Mouse (Mus musculus) adrenal gland, postnatal 4 days (tissue): ENCODE results near the gene Ppp1r32. TPM values are rescaled to one million over a fixed set of nuclear protein-coding genes. Genes with fewer than 3 reads are reported as not detected.

Experiments used
- DNase-seq, 2 experiments: peaks; one replicate each; pipeline ENCODE4 v3.0.0; 2021 to 2022; ENCODE audit warnings: low spot score in 2 of 2, mixed read lengths in 2 of 2
- total RNA-seq, 2 experiments: library from RNA; stranded (reverse); gene quantifications; 2 replicates each; pipeline ENCODE4 v1.2.3; 2021

Ppp1r32 gene
- total RNA-seq, 2 experiments from 2014 or later: 0.87 to 1.9 TPM

GRCm38 (mm10) chr19:10426312-10426711, 56.4 kb downstream of the Ppp1r32 start:
- no peak for DNase-seq

GRCm38 (mm10) chr19:10425484-10426270, 57.1 kb downstream of the Ppp1r32 start:
- DNase-seq: no peak

GRCm38 (mm10) chr19:10424751-10425150, 58.0 kb downstream of the Ppp1r32 start:
- DNase-seq: no peak

Other genes with a start within 250 kb of the Ppp1r32 start
- 1 to 10 TPM; 6.2 to 9.1 TPM for gene Myrf, start 242.2 kb downstream of the Ppp1r32 start, total RNA-seq
- gene Dagla, start 178.1 kb downstream of the Ppp1r32 start, total RNA-seq: 1 to 10 TPM; 5.2 to 6.4 TPM
- gene Syt7, start 93.8 kb downstream of the Ppp1r32 start, total RNA-seq: 10 to 100 TPM; 46.1 to 47.4 TPM
- gene Lrrc10b, start 25.5 kb downstream of the Ppp1r32 start, total RNA-seq: 1 to 10 TPM; 4.4 to 4.5 TPM
- gene Cpsf7, start 42.3 kb upstream of the Ppp1r32 start, total RNA-seq: 10 to 100 TPM; 90.2 to 90.6 TPM
- 10 to 100 TPM; 53.5 to 54.1 TPM for gene Sdhaf2, start 43.2 kb upstream of the Ppp1r32 start, total RNA-seq
- 10 to 100 TPM; 15.8 to 19.1 TPM for gene Tmem216, start 73.3 kb upstream of the Ppp1r32 start, total RNA-seq
- 10 to 100 TPM; 14.7 to 17.3 TPM for gene Cyb561a3, start 94.2 kb upstream of the Ppp1r32 start, total RNA-seq
- gene Tmem138, start 94.4 kb upstream of the Ppp1r32 start, total RNA-seq: 10 to 100 TPM; 16.2 to 16.8 TPM
- gene Ddb1, start 122.4 kb upstream of the Ppp1r32 start, total RNA-seq: 100 to 1,000 TPM; 353 to 388 TPM
- 10 to 100 TPM; 41.2 to 62.6 TPM for gene Tkfc, start 122.7 kb upstream of the Ppp1r32 start, total RNA-seq
- 1 to 10 TPM; 2.2 to 4.9 TPM for gene Vwce, start 151.3 kb upstream of the Ppp1r32 start, total RNA-seq
- gene Pga5, start 195.1 kb upstream of the Ppp1r32 start, total RNA-seq: under 1 TPM in 1 of 2 experiments, not detected in 1; 0.56 TPM
- 10 to 100 TPM; 27.0 to 28.6 TPM for gene Vps37c, start 205.8 kb upstream of the Ppp1r32 start, total RNA-seq